Mouse (Mus musculus) adrenal gland, postnatal 4 days (tissue): Measurements from ENCODE around the gene Hnrnpc. TPM values are rescaled to one million over a fixed set of nuclear protein-coding genes. Genes with fewer than 3 reads are reported as not detected.
"Not testable (repeated sequence)": the region's sequence is repeated elsewhere in the genome, so short reads cannot be mapped to it uniquely, and the experiment has no call there.

ENCODE experiments used
- DNase-seq, 2 experiments: peaks; one replicate each; pipeline ENCODE4 v3.0.0; 2021 to 2022; ENCODE audit warnings: low spot score in 2 of 2, mixed read lengths in 2 of 2
- total RNA-seq, 2 experiments: library from RNA; stranded (reverse); gene quantifications; 2 replicates each; pipeline ENCODE4 v1.2.3; 2021

The Hnrnpc gene
- total RNA-seq, 2 experiments from 2014 or later, result 247 to 267 TPM

- DNase-seq, result no peak
These were observed 1.5 kb upstream of the Hnrnpc start for GRCm38 (mm10) chr14:52105308-52105707.

- no peak for DNase-seq
These were observed 953 bp upstream of the Hnrnpc start for GRCm38 (mm10) chr14:52104677-52105285.

GRCm38 (mm10) chr14:52103474-52103855 lies 363 bp downstream of the Hnrnpc start:
- DNase-seq, result no peak

GRCm38 (mm10) chr14:52101285-52102157 lies 2.3 kb downstream of the Hnrnpc start:
- DNase-seq, result no peak

GRCm38 (mm10) chr14:52100170-52100960 lies 3.5 kb downstream of the Hnrnpc start:
- no peak for DNase-seq

DNA sequence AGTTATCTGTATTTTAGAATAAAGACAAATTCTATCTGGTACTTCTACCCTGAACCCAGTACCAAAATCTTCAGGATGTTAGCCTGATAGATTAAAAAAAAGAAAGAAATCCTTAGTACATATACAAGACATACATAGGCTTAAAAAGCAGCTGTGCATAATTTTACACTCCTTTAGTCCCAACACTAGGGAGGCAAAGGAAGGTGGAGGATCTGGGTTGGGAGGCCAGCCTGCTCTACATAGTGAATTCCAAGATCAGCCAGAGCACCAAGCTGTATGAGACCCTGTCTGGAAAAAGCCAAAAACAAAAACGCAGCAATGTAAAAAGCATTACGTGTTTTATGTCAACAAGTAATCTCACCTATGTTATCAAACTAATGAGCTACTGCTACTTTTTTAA lies 4.3 kb downstream of the Hnrnpc start:
- DNase-seq, result no peak

DNA sequence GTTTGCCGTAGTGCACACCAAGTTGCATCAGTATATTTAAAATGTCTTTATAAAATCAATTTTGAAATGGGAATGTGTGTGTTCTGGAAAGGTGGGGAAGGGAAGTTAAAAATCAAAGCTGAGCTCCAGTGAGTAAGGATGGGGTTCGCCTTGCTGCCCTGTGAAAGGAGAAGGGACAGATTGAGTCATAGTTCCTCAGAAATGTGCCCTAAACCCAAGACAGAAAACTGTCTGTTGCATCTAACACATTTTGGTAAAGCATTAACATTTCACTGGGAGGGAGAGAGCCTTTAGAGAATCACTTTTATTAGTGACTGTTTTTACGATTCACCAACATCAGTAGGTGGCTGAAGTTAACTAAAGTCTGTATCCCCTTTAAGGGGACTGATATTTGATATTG lies 5.4 kb downstream of the Hnrnpc start:
- not testable (repeated sequence) for DNase-seq

- DNase-seq, result not testable (repeated sequence)
These were observed 6.6 kb downstream of the Hnrnpc start for GRCm38 (mm10) chr14:52097191-52097590.

DNA sequence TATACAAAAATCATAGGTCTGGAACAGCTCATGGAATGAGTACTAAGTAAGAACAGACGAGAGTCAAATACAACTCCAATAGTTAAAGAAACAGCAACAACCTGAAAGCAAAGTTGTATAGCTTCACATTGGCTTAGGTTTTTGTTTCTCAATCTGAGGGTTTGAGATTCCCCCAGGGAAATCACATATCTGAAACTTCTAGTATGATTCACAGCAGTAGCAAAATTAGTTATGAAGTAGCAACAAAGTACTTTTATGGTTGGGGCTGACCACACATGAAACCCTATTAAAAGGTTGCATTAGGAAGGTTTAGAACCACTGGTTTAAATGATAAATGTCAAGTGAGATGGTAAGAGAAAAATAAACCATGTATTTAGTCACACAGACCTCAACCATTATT lies 9.3 kb downstream of the Hnrnpc start:
- no peak for DNase-seq

DNA sequence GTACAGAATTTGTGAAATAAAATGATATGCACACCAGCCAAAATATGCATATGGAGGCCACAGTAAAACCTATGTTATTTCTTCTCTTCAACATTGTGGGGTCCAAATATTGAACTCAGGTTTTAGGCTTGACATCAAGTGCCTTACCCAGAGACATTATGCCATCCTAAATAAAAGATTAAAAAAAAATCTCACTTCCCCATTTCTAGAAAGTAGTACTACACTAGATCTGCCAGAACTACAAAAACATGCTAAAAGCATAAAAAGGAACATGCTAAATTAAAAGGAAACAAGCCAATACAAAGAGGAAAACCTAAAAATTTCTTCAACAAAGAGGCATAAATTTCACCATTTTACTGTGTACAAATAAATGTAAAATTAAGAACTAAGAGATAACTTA lies 20.7 kb downstream of the Hnrnpc start:
- no peak for DNase-seq

GRCm38 (mm10) chr14:52071599-52072137 lies 32.2 kb downstream of the Hnrnpc start:
- no peak for DNase-seq

DNA sequence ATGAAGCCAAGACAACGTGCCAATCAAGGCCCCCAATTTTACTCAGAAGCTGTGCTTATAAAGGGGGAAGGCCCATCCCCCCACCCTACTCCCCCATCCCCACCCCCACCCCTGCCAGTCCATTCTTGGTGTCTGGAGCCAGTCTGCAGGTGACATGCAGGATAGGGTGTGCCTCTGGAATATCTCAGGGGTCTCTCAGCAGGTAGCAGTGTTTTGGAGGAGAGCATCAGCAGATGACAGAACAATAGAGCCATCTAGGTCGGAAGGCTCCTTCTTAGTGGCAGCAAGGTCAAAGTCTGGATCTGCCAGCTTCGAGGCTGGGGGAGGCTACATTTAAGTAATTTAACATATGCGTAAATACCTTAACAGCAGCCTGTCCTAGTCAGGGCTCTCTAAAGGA lies 37.7 kb downstream of the Hnrnpc start:
- DNase-seq, result no peak

- no peak for DNase-seq
These were observed 42.0 kb downstream of the Hnrnpc start for GRCm38 (mm10) chr14:52061798-52062197.

GRCm38 (mm10) chr14:52060800-52061199 lies 43.0 kb downstream of the Hnrnpc start:
- no peak for DNase-seq

DNA sequence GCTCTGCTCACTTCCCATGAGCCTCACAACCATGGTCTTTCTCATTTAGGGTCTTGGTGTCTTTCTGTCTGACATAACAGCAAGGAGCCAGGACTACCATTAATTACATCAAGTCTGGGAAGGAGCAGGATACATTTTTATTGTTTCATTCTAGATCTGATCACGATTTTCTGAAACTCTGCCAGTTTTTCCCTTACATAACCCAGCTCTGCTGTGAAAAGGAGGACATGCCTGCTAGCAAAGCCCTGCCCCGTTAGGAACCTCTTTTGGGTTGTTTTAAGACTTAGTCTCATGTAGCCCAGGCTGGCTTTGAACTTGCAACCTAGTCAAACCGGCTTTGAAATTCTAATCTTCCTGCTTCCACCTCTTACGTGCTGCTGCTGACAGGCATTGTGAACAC lies 43.8 kb downstream of the Hnrnpc start:
- DNase-seq, result no peak

DNA sequence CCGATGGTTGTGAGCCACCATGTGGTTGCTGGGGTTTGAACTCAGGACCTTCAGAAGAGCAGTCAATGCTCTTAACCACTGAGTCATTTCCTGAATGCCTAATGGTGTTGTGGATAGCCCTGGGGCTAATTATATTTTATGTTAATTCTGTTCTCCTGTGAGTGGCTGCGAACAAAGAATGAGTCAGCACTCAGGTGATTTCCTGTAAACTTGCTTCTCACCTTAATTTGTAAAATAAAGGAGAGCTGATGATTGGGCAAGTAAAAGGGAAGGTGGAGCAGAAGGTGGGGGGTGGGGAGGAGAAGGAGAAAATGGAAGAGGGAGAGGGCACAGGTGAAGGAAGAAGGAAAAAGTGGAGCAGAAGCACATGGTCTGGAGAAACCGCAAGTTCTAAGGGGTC lies 51.1 kb downstream of the Hnrnpc start:
- DNase-seq, result not testable (repeated sequence)

- DNase-seq, result no peak
These were observed 57.8 kb downstream of the Hnrnpc start for GRCm38 (mm10) chr14:52045966-52046565.

DNA sequence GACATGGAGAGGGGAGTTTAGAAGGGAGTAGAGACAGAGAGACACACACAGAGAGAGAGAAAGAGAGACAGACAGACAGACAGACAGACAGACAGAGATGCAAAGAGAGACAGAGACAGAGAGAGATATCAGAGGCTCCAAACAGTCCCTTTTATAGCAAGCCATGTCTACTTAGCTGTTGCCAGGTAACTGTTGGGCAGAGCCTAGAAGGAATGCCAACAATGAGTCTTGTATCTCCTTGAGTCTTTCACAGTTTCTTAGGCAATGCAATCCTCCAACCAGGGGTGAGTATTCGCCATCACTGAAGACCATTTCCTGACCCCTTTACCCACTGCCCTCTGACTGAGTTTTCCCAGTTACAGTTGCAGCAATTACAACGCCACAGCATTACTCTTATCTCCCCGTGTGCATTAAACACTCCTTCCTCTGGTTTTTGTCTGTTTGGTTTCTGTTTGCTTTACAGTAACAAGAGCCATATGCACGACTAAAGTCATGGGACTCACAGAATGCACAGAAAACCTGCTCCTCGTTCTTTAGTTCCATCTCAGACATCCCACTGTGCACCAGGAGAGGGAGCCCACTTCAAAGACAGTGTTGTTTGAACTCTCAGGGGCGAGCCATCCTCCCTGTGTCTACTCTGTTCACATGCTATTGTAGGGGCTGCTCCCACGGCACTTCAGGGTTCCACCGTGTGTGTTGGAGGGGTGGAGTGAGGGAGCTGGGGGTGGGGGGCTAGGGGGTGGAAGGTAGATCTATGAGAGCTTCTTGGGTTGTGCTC lies 58.7 kb downstream of the Hnrnpc start:
- no peak for DNase-seq

- DNase-seq, result no peak
These were observed 60.4 kb downstream of the Hnrnpc start for GRCm38 (mm10) chr14:52043446-52043845.

- not testable (repeated sequence) for DNase-seq
These were observed 61.5 kb downstream of the Hnrnpc start, which contains the start of gene Olfr221 for GRCm38 (mm10) chr14:52042359-52042758. Olfr221 (minus strand) TSS chr14:52042459.
